Mouse (Mus musculus): Measurements from ENCODE around the gene Ryr3.
"Not testable (repeated sequence)": the region's sequence is repeated elsewhere in the genome, so short reads cannot be mapped to it uniquely, and the experiment has no call there.

Ryr3 gene

DNA sequence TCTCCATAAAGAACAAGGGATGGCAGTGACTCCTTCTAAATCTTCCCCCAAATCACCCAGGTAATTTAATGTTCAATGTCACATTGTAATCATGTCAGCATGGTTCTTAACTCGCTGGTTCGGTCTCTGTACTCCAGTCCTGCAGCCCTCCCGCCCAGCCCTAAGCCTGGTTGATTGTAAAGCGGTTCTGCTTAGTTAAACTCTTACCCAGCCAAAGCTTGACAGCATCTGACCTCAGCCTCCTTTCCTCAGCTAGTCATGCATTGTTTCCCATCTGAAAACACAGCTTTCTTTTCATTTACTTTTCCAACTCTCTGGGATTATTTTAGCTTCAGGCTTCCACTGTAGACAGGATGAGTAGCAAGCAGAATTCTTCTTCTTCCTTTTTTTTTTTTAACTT is 121.7 kb downstream of the Ryr3 start:
- no peak for DNase-seq (ENCODE audit: low read depth)

DNA sequence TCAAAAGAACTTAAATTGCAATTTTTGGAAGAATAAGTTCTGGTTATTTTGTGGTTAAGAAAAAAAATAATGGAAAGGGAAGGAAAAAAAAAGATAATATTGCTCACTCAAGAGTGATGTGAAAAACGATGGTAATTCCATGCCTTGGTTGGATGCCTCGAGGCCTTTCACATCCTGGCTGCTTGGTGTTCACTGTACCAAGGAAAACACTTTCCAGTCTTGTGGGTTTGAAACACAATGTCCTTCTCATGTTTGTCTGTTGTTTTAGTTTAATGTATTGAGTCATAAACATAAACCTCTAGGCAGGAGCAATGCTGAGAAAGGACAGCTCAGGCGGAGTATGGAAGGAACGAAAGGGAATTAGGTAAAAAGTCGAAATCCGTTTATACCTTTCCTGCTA is 122.8 kb downstream of the Ryr3 start:
- DNase-seq (ENCODE audit: low read depth): no peak

DNA sequence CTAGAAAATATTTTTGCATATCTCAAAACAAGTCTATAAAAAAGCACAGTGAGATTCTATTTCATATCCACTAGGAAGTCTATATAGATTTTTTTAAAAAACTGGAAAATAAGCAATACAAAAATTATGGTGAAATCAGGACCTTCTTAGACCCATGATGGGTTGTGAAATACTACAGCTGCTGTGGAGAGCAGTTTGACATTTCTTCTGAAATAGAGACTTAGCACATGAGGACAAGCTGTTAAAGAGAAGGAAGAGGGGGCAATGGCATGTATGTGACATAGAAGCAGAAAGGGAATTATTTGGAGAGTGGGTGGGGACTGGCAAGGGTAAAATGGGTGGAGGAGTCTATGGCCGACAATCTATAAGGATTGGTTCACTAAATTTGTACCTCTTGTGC is 124.1 kb downstream of the Ryr3 start:
- DNase-seq (ENCODE audit: low read depth): no peak

DNA sequence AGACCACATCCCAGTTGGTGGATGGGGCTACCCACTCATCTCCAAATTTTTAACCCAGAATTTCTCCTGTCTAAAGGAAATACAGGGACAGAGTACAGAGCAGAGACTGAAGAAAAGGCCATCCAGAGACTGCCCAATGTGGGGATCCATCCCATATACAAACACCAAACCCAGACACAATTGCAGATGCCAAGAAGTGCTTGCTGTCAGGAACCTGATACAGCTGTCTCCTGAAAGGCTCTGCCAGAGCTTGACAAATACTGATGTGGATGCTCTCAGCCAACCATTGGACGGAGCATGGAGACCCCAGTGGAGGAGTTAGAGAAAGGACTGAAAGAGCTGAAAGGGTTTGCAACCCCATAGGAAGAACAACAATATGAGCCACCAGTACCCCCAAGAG is 125.6 kb downstream of the Ryr3 start:
- DNase-seq (ENCODE audit: low read depth): not testable (repeated sequence)

GRCm38 (mm10) chr2:113076396-113076795 is 140.5 kb downstream of the Ryr3 start:
- DNase-seq (ENCODE audit: low read depth): no peak

- no peak for DNase-seq (ENCODE audit: low read depth)
These were observed 157.5 kb downstream of the Ryr3 start for GRCm38 (mm10) chr2:113059367-113059766.

DNA sequence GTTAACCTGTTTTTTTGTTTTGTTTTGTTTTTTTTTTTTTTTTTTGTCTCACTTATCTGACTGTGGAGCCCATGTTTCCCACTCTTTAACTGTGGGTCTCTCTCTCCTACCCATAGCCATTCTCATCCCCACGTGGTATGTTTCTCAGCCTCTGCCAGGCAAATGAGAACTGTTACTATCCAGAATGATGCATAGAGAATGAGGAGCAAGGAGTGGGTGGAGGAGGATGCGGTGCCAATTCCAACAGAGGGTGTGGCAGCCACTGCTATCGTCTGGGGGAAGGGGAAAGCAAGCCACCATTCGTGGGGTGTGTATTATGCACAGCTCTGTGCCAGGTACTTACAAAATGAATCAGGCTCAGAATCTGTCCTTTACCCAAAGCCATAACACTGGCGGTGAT is 158.0 kb downstream of the Ryr3 start:
- DNase-seq (ENCODE audit: low read depth): no peak

GRCm38 (mm10) chr2:113058116-113058515 is 158.8 kb downstream of the Ryr3 start:
- no peak for DNase-seq (ENCODE audit: low read depth)

- no peak for DNase-seq (ENCODE audit: low read depth)
These were observed 161.3 kb downstream of the Ryr3 start for GRCm38 (mm10) chr2:113055591-113055990.

DNA sequence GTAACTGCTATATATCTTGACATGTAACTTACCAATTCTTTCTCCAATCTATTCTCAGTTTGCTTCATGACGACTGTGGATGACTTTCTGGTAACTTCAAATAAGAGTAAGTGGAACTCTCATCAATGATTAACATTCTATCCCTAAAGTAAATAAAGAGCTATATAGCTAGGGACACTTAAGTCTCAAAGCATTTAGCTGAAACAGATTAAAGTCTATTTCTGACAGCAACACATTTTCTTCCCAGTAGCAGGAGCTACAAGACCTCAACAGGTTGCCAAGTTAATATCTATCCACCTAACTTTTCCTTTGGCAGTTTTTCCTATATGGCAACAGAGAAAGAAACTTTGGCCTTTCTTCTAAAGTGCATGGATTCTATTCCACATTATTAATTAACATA is 167.1 kb downstream of the Ryr3 start:
- no peak for DNase-seq (ENCODE audit: low read depth)

DNA sequence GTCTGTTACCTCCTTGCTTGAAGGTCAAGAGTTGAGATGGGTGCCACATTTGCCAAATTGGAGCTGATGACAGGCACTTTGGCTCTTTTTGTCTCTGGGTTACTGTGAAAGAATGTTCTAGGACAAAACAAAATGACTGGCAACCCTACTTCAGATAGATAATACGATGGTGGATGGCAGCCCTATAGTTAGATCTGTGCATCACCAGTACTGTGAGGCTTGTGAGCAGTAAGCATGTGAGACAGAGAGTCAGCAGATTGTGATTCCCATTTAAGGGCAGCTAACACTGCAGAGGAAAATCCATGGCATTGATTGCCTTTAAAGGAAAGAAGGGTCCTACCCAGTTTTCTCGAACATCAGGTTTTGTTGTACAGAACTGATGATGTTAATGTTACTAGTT is 180.3 kb downstream of the Ryr3 start:
- DNase-seq (ENCODE audit: low read depth): no peak

DNA sequence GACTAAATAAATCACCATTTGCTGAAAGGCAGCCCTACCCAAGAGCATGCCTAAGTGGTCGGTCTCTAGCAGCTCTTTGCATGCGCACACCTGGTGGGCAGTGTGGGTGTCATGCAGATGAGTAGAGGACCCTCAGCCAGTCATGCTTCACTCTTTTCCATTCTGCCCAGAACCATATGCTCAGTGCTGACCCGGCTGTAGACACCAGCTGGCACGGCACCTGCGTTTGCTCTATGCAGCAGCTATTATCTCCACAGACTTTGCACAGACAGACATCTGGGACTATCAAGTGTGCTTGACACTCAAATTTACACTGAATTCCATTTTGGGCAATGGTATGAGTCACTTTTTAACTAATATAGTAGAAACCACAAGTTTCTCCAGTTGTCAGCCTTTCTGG is 186.2 kb downstream of the Ryr3 start:
- DNase-seq (ENCODE audit: low read depth): no peak

- DNase-seq (ENCODE audit: low read depth): no peak
These were observed 197.0 kb downstream of the Ryr3 start for GRCm38 (mm10) chr2:113019896-113020295.

GRCm38 (mm10) chr2:113018278-113018677 is 198.6 kb downstream of the Ryr3 start:
- DNase-seq (ENCODE audit: low read depth): no peak

- DNase-seq (ENCODE audit: low read depth): no peak
These were observed 200.7 kb downstream of the Ryr3 start for GRCm38 (mm10) chr2:113016236-113016635.

DNA sequence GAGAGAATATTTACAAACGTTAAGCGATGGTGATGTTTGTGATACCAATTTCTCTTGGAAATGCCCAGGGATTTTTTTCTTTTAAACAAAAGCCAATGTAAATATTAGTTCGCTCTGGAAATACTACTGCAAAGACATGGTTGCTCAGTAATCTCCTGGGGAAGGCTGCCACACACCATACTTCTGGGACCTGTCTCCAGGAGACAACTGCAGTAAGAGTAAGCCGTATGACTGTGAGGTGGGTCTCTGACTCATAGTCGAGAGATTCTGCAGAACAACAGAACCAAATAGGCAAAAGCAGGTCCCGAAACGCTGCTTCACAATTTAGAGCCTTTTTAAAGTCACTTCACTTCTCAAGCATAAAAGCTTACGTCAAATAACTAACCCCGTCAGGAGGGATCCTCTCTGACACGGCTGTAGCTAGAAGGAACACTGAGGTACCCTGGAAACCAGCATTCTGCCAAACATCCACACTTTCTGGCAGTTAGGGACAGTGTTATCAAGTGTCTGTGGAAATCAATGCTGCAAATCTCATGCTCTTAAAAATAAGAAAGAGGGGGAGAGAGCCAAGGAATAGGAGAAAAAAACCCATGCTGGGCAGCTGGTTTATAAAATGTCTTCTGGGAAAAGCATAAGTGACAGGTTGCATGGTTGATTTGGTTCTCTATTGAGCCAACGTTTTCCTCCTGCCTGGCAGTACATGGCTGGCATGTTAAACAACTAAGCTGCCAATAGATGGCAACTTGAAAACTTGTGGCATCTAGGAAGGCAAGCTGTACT is 207.7 kb downstream of the Ryr3 start:
- DNase-seq (ENCODE audit: low read depth): no peak

DNA sequence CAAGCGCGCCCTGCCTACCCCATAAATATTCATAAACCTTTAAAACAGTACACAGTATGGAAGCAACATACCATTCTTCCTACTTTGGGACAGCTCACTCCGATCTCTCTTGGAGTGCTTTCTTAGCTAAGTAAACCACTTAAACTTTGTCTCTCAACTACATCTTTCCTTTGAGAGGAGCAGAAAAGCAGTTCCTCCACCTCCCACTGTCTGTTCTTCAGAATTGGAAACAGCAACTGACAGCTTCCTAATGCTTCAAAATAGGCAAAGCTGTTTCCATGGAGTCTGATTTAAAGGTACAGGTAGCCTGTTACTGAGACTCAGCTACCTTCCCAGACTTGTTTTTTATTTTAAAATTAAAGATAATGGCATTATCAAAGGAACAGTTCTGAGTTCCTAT is 218.4 kb downstream of the Ryr3 start:
- no peak for DNase-seq (ENCODE audit: low read depth)

DNA sequence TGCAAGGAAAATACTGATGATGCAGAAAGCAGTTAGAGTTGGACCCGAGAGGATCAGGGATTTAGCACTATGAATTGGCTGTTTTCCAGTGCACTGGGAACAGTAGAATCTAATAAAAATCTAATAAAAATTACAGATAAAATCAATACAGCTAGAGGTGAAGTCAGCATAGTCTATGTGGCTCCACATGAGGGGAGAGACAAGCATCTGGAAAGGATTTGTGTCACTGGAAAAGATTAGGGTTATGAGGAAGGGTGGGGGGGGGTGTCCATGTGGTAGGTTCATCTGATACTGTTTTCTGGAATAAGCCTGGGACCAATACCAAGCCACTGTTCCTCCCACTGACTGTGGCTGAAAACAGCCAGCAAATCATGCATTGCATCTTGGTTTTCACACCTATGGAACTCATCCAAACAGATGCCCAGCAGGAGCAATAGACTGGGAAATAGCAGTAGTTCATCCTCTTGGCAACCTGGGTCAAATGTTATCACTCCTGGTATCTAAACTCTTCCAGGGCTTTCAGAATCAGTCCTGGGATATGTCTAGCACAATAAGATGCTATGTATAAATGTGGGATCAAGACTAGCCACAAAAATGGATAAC is 233.9 kb downstream of the Ryr3 start:
- no peak for DNase-seq (ENCODE audit: low read depth)

DNA sequence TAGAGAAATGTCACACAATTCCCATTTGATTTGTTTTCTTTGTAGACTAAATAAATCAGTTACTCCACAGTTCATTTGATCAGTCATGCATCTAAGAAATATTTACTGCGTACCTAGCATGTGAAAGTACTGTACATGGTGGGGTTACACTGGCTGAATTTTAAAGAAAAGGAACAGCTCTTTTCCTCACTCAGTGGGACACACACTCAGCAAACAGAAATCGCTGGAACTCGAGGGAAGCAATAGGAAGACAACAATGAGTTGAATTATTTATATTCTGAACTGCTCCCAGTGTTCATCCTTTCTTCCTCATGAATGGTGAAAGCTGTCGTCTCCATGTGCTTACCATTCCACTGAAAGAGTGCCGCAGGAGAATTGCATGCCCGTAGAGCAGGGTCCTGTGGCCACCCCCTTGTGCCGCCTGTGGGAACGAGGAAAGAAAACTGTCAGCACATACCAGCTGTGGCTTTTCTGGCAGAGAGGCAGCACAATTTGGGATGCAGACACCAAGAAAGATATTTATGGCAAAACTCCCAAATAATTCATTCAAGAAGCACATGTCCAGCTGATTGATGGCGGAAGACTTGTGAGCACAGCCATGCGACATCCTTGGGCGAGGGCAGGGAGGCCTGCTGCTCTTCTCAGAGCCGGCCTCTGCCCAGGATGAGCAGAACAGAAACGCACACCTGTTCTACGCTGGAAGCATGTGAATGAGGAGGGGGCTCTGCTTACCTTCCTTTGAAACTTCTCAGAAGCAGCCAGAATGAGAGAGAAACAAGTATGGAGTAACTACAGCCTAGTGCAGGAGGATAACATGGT is 249.9 kb downstream of the Ryr3 start:
- no peak for DNase-seq (ENCODE audit: low read depth)

GRCm38 (mm10) chr2:112948931-112949330 is 268.0 kb downstream of the Ryr3 start:
- DNase-seq (ENCODE audit: low read depth): no peak

DNA sequence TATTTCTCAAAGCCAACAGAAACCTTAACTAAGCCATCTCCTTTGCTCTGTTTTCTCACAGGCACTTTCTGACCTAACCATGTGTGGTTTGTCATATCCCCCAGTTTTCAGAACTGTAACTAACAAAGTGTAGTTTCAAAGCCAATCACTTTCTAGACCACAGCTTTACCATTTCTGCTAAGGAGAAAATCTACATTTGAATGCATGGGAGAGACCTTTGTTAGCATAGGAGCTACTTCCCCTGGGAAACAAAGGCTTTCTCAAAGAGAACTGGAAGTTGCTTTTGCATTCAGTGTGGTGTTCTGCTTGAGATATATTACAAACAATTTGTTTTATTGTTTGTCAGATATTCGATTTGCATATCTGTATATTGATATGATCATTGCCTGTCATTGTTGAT is 285.1 kb downstream of the Ryr3 start:
- DNase-seq (ENCODE audit: low read depth): no peak

GRCm38 (mm10) chr2:112913796-112914195 is 303.1 kb downstream of the Ryr3 start:
- no peak for DNase-seq (ENCODE audit: low read depth)

DNA sequence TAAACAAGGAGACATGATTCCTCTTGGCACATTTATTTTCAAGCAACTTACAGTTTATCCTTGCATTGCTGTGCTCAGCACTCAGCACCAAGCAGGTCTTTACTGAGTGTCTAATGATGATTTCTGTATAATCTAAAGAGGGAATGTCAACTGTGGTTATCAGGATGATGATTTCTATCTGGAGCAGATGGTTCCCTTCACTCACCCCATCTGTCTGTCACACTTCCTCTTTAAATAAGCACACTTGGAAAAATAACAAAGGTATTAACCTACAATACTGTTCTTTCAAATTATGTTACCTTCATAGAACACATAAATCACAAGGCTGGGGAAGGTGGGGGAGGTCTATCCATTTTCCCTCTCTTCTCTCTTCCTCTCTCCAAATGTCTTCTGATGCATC is 304.3 kb downstream of the Ryr3 start:
- DNase-seq (ENCODE audit: low read depth): no peak

All from fibroblast of lung, adult 2 months (primary cell).